Mouse (Mus musculus) forebrain, postnatal 0 days (tissue): ENCODE data around the gene Mag. TPM values are rescaled to one million over a fixed set of nuclear protein-coding genes. Genes with fewer than 3 reads are reported as not detected.
"Not testable (repeated sequence)": the region's sequence is repeated elsewhere in the genome, so short reads cannot be mapped to it uniquely, and the experiment has no call there.

Experiments
- ATAC-seq: fragments of 200-750 bp; cut with Nextera tagmentation; 2 replicates; pipeline ENCODE4 v1.8.0; 2017; ENCODE audit warnings: mild to moderate bottlenecking, moderate library complexity
- DNase-seq: peaks from one replicate; pipeline ENCODE4 v3.0.0-alpha.2; 2015
- H3K27ac ChIP-seq: fragments of 300-500 bp; sonication (generic); 2 replicates; pipeline ENCODE4 v1.5.1; 2014; ENCODE audit warnings: low read depth, mild to moderate bottlenecking, antibody characterized with exemption, low read length, moderate library complexity, mixed read lengths
- H3K27me3 ChIP-seq: fragments of 300-500 bp; sonication (generic); 2 replicates; pipeline ENCODE4 v1.6.1; 2014; ENCODE audit warnings: mild to moderate bottlenecking, low read length, mixed read lengths; ENCODE audit not compliant: insufficient read depth
- H3K36me3 ChIP-seq: fragments of 300-500 bp; sonication (generic); 2 replicates; pipeline ENCODE4 v1.6.1; 2014; ENCODE audit warnings: mild to moderate bottlenecking, moderate library complexity; ENCODE audit not compliant: insufficient read depth
- H3K4me1 ChIP-seq: fragments of 300-500 bp; sonication (generic); 2 replicates; pipeline ENCODE4 v1.6.1; 2014; ENCODE audit warnings: antibody characterized with exemption; ENCODE audit not compliant: insufficient read depth
- H3K4me2 ChIP-seq: fragments of 300-500 bp; sonication (generic); 2 replicates; pipeline ENCODE4 v1.6.1; 2014; ENCODE audit warnings: low read depth, mild to moderate bottlenecking, moderate library complexity
- H3K4me3 ChIP-seq: fragments of 300-500 bp; sonication (generic); 2 replicates; pipeline ENCODE4 v1.5.1; 2014; ENCODE audit warnings: low read depth, low read length, mixed read lengths
- H3K9ac ChIP-seq: fragments of 300-500 bp; sonication (generic); 2 replicates; pipeline ENCODE4 v1.6.1; 2014; ENCODE audit warnings: mild to moderate bottlenecking
- H3K9me3 ChIP-seq: fragments of 300-500 bp; sonication (generic); 2 replicates; pipeline ENCODE4 v1.6.1; 2016; ENCODE audit warnings: low read length
- CTCF ChIP-seq: sonication (generic); IDR thresholded peaks from 2 replicates; pipeline ENCODE4 v1.5.1; 2016; ENCODE audit warnings: antibody characterized with exemption, control low read depth, low read depth
- WGBS: fragments of 180-500 bp; shearing (Covaris S2); extraction: QIAGEN DNeasy Blood & Tissue Kit; methylation state at CpG from one replicate; pipeline ENCODE4 v1.1.7; 2014; 5-methylcytosine and 5-hydroxymethylcytosine counted together
- polyA plus RNA-seq: library from polyadenylated mRNA; unstranded; fragments of >200 nt; fragmentation: Nextera tagmentation; extraction: Ambion mirVana; gene quantifications from 2 replicates; pipeline ENCODE4 v1.2.1, GENCODE M21; 2015
- total RNA-seq: library from RNA; depleted of rRNA; stranded (reverse); fragments of >200 nt; gene quantifications from 2 replicates; pipeline ENCODE4 v1.2.3, GENCODE M21; 2014

Gene Mag
- total and polyA plus RNA-seq, 2 experiments from 2014 or later = 2.9 to 3.6 TPM

DNA sequence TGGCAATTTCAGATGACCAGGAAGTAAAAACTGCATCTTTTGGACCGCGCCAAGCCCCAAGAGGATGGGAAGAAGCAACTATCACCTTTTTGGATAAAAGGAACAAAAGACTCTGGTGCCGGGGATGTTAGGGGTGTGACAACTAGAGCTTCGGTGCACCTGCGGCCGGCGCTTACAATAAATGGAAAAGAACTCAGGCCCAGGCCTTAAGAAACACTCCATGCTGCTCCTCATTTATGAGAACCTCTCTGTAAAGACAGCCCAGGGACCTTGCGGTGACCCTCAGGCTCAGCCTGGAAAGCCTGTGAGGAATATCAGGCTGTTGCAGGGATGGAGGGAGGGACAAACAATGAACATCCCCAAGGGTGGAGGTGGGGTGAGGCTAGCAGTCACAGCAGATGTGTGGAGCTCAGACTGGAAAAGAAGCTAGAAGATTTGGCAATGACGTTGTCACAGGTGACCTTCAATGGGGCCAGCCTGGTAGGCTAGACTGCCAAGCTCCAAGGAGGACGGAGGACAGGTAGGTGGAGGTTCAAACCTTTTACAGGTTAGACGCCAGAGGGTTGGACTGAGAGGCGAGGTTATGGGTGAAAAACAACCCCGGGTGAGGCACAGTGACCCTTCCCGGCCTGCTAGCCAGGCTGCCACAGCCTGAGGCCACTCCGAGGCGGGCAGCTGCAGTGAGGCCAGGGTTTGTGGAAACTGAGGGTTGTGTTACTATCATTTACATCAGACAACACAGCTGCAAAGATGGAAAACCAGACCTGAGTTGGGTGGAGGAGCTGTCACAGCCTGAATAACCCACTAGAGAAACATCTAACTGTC lies 38.0 kb upstream of the Mag start:
- no peak for ATAC-seq
- no peak overlapping the region for H3K4me2 ChIP-seq
- no peak for DNase-seq
- WGBS = 93% methylated on average over 16 of the region's 16 CpGs
- H3K9me3 ChIP-seq = no peaks in the 10 kb centered on the region
- H3K36me3 ChIP-seq = peaks cover 51% of the 10 kb centered on the region
- H3K4me1 ChIP-seq = peaks cover 6% of the 10 kb centered on the region; the same call in 1 of the 2 replicates
- no peak overlapping the region for H3K27ac ChIP-seq
- no peak overlapping the region for H3K4me3 ChIP-seq
- H3K9ac ChIP-seq = no peak overlapping the region
- no peak for TF ChIP-seq CTCF
- H3K27me3 ChIP-seq = no peaks in the 10 kb centered on the region

GRCm38 (mm10) chr7:30949902-30950301 lies 35.2 kb upstream of the Mag start:
- H3K9ac ChIP-seq, H3K27ac ChIP-seq, H3K4me1 ChIP-seq, ATAC-seq, H3K4me2 ChIP-seq, H3K27me3 ChIP-seq, H3K4me3 ChIP-seq, DNase-seq, H3K9me3 ChIP-seq: not testable (repeated sequence)
- WGBS = 92% methylated on average over 3 of the region's 3 CpGs
- H3K36me3 ChIP-seq = peaks cover 62% of the 10 kb centered on the region

DNA sequence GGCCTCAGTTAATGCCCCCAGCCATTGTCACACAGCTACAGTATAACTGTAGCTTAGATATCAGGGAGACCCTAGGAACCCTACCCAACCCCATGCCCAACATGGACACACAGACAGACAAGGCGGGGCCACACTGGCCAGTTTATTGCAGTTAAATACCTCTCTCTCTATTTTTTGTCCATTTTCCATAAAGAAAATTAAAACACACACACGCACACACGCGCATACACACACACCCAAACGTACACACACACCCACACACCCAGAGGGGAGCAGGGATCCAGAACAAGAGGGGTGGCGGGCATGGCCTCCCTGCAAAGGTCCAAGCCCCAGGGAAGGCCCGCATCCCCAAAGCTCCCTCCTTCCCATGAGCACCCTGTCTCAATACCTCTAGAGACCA lies 31.2 kb upstream of the Mag start:
- DNase-seq (no peak), ATAC-seq (no peak)
- no peak overlapping the region for H3K27ac ChIP-seq
- TF ChIP-seq CTCF = no peak
- H3K4me1 ChIP-seq = no peaks in the 10 kb centered on the region
- no peak overlapping the region for H3K9ac ChIP-seq
- H3K27me3 ChIP-seq = no peaks in the 10 kb centered on the region
- peaks cover 24% of the 10 kb centered on the region for H3K36me3 ChIP-seq
- no peaks in the 10 kb centered on the region for H3K9me3 ChIP-seq
- no peak overlapping the region for H3K4me2 ChIP-seq
- 95% methylated on average over 7 of the region's 7 CpGs for WGBS
- H3K4me3 ChIP-seq = no peak overlapping the region

DNA sequence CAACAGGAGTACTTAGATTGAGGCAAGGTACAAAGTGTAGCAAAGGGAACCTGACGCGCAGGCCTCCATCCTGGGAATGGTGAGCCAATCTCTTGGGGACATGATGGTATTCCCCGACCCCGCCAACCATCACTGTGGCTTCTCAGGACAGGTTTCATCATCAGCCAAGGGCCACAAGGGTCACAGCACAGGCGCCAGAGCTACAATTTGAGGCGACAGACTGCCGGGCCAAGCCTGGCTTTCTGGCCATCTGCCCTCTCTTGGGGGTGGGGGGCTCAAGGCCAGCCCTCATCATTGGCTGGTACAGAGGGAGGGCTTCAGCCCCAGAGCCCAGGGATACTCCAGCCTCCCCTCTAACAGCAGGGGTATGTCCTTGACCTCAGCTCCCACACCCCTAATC lies 30.8 kb upstream of the Mag start:
- WGBS = 89% methylated on average over 7 of the region's 7 CpGs

GRCm38 (mm10) chr7:30944706-30945105 lies 30.0 kb upstream of the Mag start:
- H3K27ac ChIP-seq, H3K4me1 ChIP-seq, H3K9ac ChIP-seq, DNase-seq, H3K27me3 ChIP-seq, H3K4me2 ChIP-seq, H3K9me3 ChIP-seq, H3K4me3 ChIP-seq: not testable (repeated sequence)
- 66% methylated on average over 2 of the region's 2 CpGs for WGBS
- ATAC-seq = peak; percentile 40; the same call in 1 of the 2 replicates
- peaks cover 19% of the 10 kb centered on the region for H3K36me3 ChIP-seq

More for the DNA sequence above, 30.8 kb upstream of the Mag start:
- H3K27me3 ChIP-seq, H3K4me3 ChIP-seq, H3K9ac ChIP-seq, H3K4me1 ChIP-seq, H3K4me2 ChIP-seq, DNase-seq, H3K27ac ChIP-seq, H3K9me3 ChIP-seq, ATAC-seq: not testable (repeated sequence)
- peaks cover 20% of the 10 kb centered on the region for H3K36me3 ChIP-seq

DNA sequence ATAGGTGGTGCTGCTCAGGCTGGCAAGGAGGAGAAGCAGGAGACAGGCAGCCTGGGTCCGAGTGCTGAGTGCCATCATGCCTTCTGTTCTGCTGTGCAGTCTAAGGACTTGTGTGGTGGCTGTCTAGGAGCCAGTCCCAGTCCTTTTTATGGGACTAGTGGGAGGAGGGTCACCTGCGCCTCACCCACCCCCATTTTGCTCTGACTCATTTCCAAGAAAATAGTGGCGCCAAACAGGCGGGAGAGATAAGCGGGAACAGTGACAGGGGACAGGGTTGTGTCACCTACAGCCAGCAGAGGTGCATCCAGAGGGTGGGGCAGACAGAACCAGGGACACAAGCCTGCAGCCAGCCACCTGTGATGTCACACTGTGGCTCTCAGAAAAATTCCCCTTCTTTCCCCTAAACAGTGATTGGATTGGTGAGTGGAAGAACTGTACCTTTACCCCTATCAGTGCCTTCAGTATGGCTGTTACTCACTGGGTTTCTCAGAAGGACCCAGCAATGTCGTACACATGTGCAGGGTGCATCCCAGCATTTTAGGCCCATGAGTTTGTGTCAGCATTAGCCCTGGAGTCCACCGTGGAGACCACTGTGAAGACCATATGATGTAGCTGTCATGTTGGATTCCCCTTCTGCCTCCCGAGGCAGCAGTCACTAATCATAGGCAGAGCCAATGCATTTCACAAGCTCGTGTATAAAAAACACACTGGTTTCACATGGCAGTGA lies 29.4 kb upstream of the Mag start, which contains the start of gene Hamp:
Gene Hamp, minus strand, starts transcription at position 124 of the 727 bp plus-strand sequence.
- H3K4me1 ChIP-seq = no peaks in the 10 kb centered on the region
- 0 out of 2 replicates have a peak, but pooled peaks have one; percentile 8 for ATAC-seq
- no peak within 1 kb of the TSS for H3K4me2 ChIP-seq
- H3K27me3 ChIP-seq = no peaks in the 10 kb centered on the region
- peaks cover 15% of the 10 kb centered on the region for H3K36me3 ChIP-seq
- DNase-seq = no peak
- H3K9ac ChIP-seq = no peak within 1 kb of the TSS
- H3K4me3 ChIP-seq = no peak within 1 kb of the TSS
- H3K9me3 ChIP-seq = no peaks in the 10 kb centered on the region
- 65% methylated on average over 9 of the region's 9 CpGs for WGBS
- H3K27ac ChIP-seq = no peak within 1 kb of the TSS
- TF ChIP-seq CTCF = no peak

DNA sequence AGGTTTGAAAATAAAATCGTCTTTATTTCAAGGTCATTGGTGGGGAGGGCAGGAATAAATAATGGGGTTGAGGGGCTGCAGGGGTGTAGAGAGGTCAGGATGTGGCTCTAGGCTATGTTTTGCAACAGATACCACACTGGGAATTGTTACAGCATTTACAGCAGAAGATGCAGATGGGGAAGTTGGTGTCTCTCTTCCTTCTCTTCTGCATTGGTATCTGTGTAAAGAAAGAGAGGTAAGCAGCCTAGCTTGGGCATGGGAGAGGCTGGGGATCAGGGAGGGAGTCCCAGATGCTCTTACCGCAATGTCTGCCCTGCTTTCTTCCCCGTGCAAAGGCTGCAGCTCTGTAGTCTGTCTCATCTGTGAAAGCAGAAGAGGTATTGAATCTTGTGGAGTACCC lies 27.7 kb upstream of the Mag start:
- WGBS = 48% methylated on average over 3 of the region's 3 CpGs
- DNase-seq, H3K4me3 ChIP-seq, H3K9ac ChIP-seq, H3K27me3 ChIP-seq, H3K27ac ChIP-seq, H3K4me1 ChIP-seq, H3K9me3 ChIP-seq, H3K4me2 ChIP-seq, ATAC-seq: not testable (repeated sequence)
- peaks cover 11% of the 10 kb centered on the region for H3K36me3 ChIP-seq

DNA sequence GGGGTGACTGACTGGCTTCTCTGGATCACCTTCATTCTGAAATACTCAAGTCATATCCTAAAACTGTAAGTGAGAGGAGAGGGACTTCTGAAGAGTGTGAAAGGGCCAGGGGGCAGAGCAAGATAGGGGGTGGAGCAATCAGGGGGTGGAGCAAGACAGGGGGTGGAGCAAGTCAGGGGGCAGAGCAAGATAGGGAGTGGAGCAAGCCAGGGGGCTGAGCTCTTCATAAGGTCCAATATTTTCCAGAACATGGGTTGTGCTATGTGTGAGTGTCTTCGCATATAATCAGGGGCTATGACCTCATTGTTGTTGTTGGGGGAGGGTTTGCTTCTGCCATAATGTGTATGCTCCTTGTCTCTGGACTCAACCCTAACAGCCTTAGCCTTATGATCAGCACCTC lies 25.4 kb upstream of the Mag start:
- H3K4me1 ChIP-seq, H3K27me3 ChIP-seq, H3K4me3 ChIP-seq, ATAC-seq, H3K9me3 ChIP-seq, H3K9ac ChIP-seq, H3K4me2 ChIP-seq, H3K27ac ChIP-seq, H3K36me3 ChIP-seq, DNase-seq: not testable (repeated sequence)
- 85% methylated on average over 1 of the region's 1 CpGs for WGBS

- not testable (repeated sequence) for H3K4me1 ChIP-seq, ATAC-seq, H3K9ac ChIP-seq, DNase-seq, H3K36me3 ChIP-seq, H3K4me3 ChIP-seq, H3K27me3 ChIP-seq, H3K4me2 ChIP-seq, H3K27ac ChIP-seq, H3K9me3 ChIP-seq
- 73% methylated on average over 6 of the region's 6 CpGs for WGBS
Measured at GRCm38 (mm10) chr7:30935422-30936099, 20.9 kb upstream of the Mag start.
